Mouse (Mus musculus) CH12.LX (cell line): Measurements from ENCODE around the gene Gpr83.

Source experiments
- CTCF ChIP-seq, 2 experiments: IDR thresholded peaks in 1 of 2; conservative IDR thresholded peaks in 1 of 2; 2 replicates each; pipeline ENCODE4 v1.5.1; 2011 to 2012; ENCODE audit warnings: low read depth in 2 of 2, low read length in 2 of 2, improper control_type of control experiment in 1 of 2, inconsistent platforms in 1 of 2, mild to moderate bottlenecking in 1 of 2, moderate library complexity in 1 of 2
- MAX ChIP-seq: IDR thresholded peaks from 2 replicates; pipeline ENCODE4 v1.6.1; 2011; ENCODE audit warnings: low read length, improper control_type of control experiment
- POLR2AphosphoS2 ChIP-seq: IDR thresholded peaks from 2 replicates; pipeline ENCODE4 v1.6.1; 2011; ENCODE audit warnings: low read depth, low read length, improper control_type of control experiment
- RAD21 ChIP-seq: IDR thresholded peaks from 2 replicates; pipeline ENCODE4 v1.6.1; 2011; ENCODE audit warnings: low read depth, mild to moderate bottlenecking, low read length, improper control_type of control experiment, moderate library complexity

- TF ChIP-seq RAD21 (no peak), POLR2AphosphoS2 (no peak), MAX (no peak), CTCF (conservative IDR thresholded peaks at IDR 0.05 in 1 of 2, IDR thresholded peaks at IDR 0.05 in 1 of 2; ENCODE audit: low read depth in 2 of 2, low read length in 2 of 2) (no peak)
Measured at GRCm38 (mm10) chr9:14891891-14892290, 31.9 kb downstream of the Gpr83 start.
